Mouse (Mus musculus): ENCODE data around the gene Hist1h2bf.
"Not testable (repeated sequence)": the region's sequence is repeated elsewhere in the genome, so short reads cannot be mapped to it uniquely, and the experiment has no call there.

Gene Hist1h2bf

GRCm38 (mm10) chr13:23591206-23591605 lies 17.2 kb upstream of the Hist1h2bf start:
- no peak for DNase-seq (ENCODE audit: inconsistent ontology term)

- DNase-seq (ENCODE audit: inconsistent ontology term), result no peak
Measured at GRCm38 (mm10) chr13:23586940-23587225, 12.9 kb upstream of the Hist1h2bf start.

GRCm38 (mm10) chr13:23586099-23586939 lies 12.3 kb upstream of the Hist1h2bf start:
- no peak for DNase-seq (ENCODE audit: inconsistent ontology term)

- peak; percentile 89 for DNase-seq (ENCODE audit: inconsistent ontology term)
Measured at GRCm38 (mm10) chr13:23585442-23586098, 11.6 kb upstream of the Hist1h2bf start.

GRCm38 (mm10) chr13:23585029-23585441 lies 11.0 kb upstream of the Hist1h2bf start:
- peak; percentile 88 for DNase-seq (ENCODE audit: inconsistent ontology term)

- DNase-seq (ENCODE audit: inconsistent ontology term), result no peak
Measured at GRCm38 (mm10) chr13:23584331-23584730, 10.3 kb upstream of the Hist1h2bf start.

- no peak for DNase-seq (ENCODE audit: inconsistent ontology term)
Measured at GRCm38 (mm10) chr13:23583387-23584068, 9.5 kb upstream of the Hist1h2bf start.

GRCm38 (mm10) chr13:23582219-23583056 lies 8.4 kb upstream of the Hist1h2bf start:
- no peak for DNase-seq (ENCODE audit: inconsistent ontology term)

- DNase-seq (ENCODE audit: inconsistent ontology term), result peak; percentile 96
Measured at GRCm38 (mm10) chr13:23581408-23582218, 7.6 kb upstream of the Hist1h2bf start, which contains the start of gene Hist1h4d. TSS of gene Hist1h4d (plus strand) at chr13:23581598.

- no peak for DNase-seq (ENCODE audit: inconsistent ontology term)
Measured at GRCm38 (mm10) chr13:23577835-23578234, 3.8 kb upstream of the Hist1h2bf start.

- DNase-seq (ENCODE audit: inconsistent ontology term), result no peak
Measured at GRCm38 (mm10) chr13:23576906-23577639, 3.1 kb upstream of the Hist1h2bf start.

- DNase-seq (ENCODE audit: inconsistent ontology term), result no peak
Measured at GRCm38 (mm10) chr13:23576351-23576881, 2.4 kb upstream of the Hist1h2bf start.

GRCm38 (mm10) chr13:23575864-23576313 lies 1.9 kb upstream of the Hist1h2bf start:
- DNase-seq (ENCODE audit: inconsistent ontology term), result not testable (repeated sequence)

GRCm38 (mm10) chr13:23575271-23575851 lies 1.4 kb upstream of the Hist1h2bf start, which contains the start of gene Hist1h3d:
TSS of gene Hist1h3d (plus strand) at chr13:23575763.
- DNase-seq (ENCODE audit: inconsistent ontology term), result peak; percentile 87

GRCm38 (mm10) chr13:23574546-23575170 lies 662 bp upstream of the Hist1h2bf start:
- DNase-seq (ENCODE audit: inconsistent ontology term), result not testable (repeated sequence)

GRCm38 (mm10) chr13:23573034-23573897 lies 730 bp downstream of the Hist1h2bf start:
- not testable (repeated sequence) for DNase-seq (ENCODE audit: inconsistent ontology term)

GRCm38 (mm10) chr13:23572218-23573033 lies 1.6 kb downstream of the Hist1h2bf start:
- DNase-seq (ENCODE audit: inconsistent ontology term), result no peak

All from Muller cell, postnatal 12 days (primary cell).